Mouse (Mus musculus): ENCODE results near the gene Zfp599.
"Not testable (repeated sequence)": the region's sequence is repeated elsewhere in the genome, so short reads cannot be mapped to it uniquely, and the experiment has no call there.

Gene Zfp599

GRCm38 (mm10) chr9:22259184-22260091 is at the start of gene Zfp599:
Gene Zfp599, minus strand, starts transcription at chr9:22259895.
- DNase-seq: peak; percentile 71 to 79

GRCm38 (mm10) chr9:22307920-22308262 is 48.2 kb upstream of the Zfp599 start:
- not testable (repeated sequence) for DNase-seq

- peak; percentile 96 to 97 for DNase-seq
Measured at GRCm38 (mm10) chr9:22307156-22307919, 47.6 kb upstream of the Zfp599 start, which contains the start of gene Zfp810. Gene Zfp810, minus strand, starts transcription at chr9:22307648.

GRCm38 (mm10) chr9:22306726-22307125 is 47.0 kb upstream of the Zfp599 start:
- no peak for DNase-seq

GRCm38 (mm10) chr9:22302199-22302598 is 42.5 kb upstream of the Zfp599 start:
- no peak for DNase-seq

GRCm38 (mm10) chr9:22278733-22279132 is 19.0 kb upstream of the Zfp599 start:
- DNase-seq: no peak

GRCm38 (mm10) chr9:22268886-22269285 is 9.2 kb upstream of the Zfp599 start:
- no peak for DNase-seq

- DNase-seq: no peak
Measured at GRCm38 (mm10) chr9:22262611-22263010, 2.9 kb upstream of the Zfp599 start.

GRCm38 (mm10) chr9:22261594-22261993 is 1.9 kb upstream of the Zfp599 start:
- no peak for DNase-seq

- DNase-seq: no peak
Measured at GRCm38 (mm10) chr9:22260092-22260422, 362 bp upstream of the Zfp599 start.

- DNase-seq: no peak
Measured at GRCm38 (mm10) chr9:22258784-22259183, 911 bp downstream of the Zfp599 start.

GRCm38 (mm10) chr9:22256579-22256978 is 3.1 kb downstream of the Zfp599 start:
- DNase-seq: no peak

GRCm38 (mm10) chr9:22244242-22244641 is 15.5 kb downstream of the Zfp599 start:
- DNase-seq: no peak

- DNase-seq: no peak
Measured at GRCm38 (mm10) chr9:22240001-22240400, 19.7 kb downstream of the Zfp599 start.

GRCm38 (mm10) chr9:22230556-22230955 is 29.1 kb downstream of the Zfp599 start:
- no peak for DNase-seq

GRCm38 (mm10) chr9:22230061-22230460 is 29.6 kb downstream of the Zfp599 start:
- no peak for DNase-seq

- no peak for DNase-seq
Measured at GRCm38 (mm10) chr9:22229386-22230026, 30.2 kb downstream of the Zfp599 start.

- peak; percentile 41 to 57 for DNase-seq
Measured at GRCm38 (mm10) chr9:22226846-22227245, 32.8 kb downstream of the Zfp599 start.

- not testable (repeated sequence) for DNase-seq
Measured at GRCm38 (mm10) chr9:22226389-22226673, 33.4 kb downstream of the Zfp599 start.

- DNase-seq: peak; percentile 99 to 100
Measured at GRCm38 (mm10) chr9:22225581-22226388, 33.9 kb downstream of the Zfp599 start, which contains the start of gene Zfp809. Gene Zfp809, plus strand, starts transcription at chr9:22225714.

- DNase-seq: peak in 1 of 2 experiments; percentile 25
Measured at GRCm38 (mm10) chr9:22224536-22225503, 34.9 kb downstream of the Zfp599 start.

Measured in lung, adult 18-20 months (tissue).